Mouse (Mus musculus): ENCODE measurements around the gene Nckap1l. TPM values are rescaled to one million over a fixed set of nuclear protein-coding genes. Genes with fewer than 3 reads are reported as not detected.
"Not testable (repeated sequence)": the region's sequence is repeated elsewhere in the genome, so short reads cannot be mapped to it uniquely, and the experiment has no call there.

Gene Nckap1l
- polyA plus RNA-seq (2015; fragmentation: Nextera tagmentation; extraction: Ambion mirVana): 2.4 and 2.8 TPM in 2 replicates

- Histone ChIP-seq H3K27me3 (no peaks in the 10 kb centered on the region), H3K9me3 (no peaks in the 10 kb centered on the region), H3K4me3 (no peak within 1 kb of the TSS), H3K4me1 (no peaks in the 10 kb centered on the region), H3K36me3 (no peaks in the 10 kb centered on the region), H3K27ac (no peak within 1 kb of the TSS), H3K4me2 (no peak within 1 kb of the TSS), H3K9ac (no peak within 1 kb of the TSS)
- WGBS: 84% methylated on average over 13 of the region's 13 CpGs
- no peak for ATAC-seq (ENCODE audit: insufficient number of reproducible peaks, insufficient read depth, low FRiP score, low TSS enrichment, low read depth)
Measured at GRCm38 (mm10) chr15:103453551-103454218, at the start of gene Nckap1l. TSS of gene Nckap1l (plus strand) at chr15:103453794.

GRCm38 (mm10) chr15:103405586-103405985, 48.0 kb upstream of the Nckap1l start:
- not testable (repeated sequence) for H3K27me3 ChIP-seq; H3K9me3 ChIP-seq; H3K4me2 ChIP-seq; ATAC-seq (ENCODE audit: insufficient number of reproducible peaks, insufficient read depth, low FRiP score, low TSS enrichment, low read depth); H3K4me1 ChIP-seq; H3K4me3 ChIP-seq; H3K9ac ChIP-seq; H3K27ac ChIP-seq; H3K36me3 ChIP-seq
- 87% methylated on average over 3 of the region's 3 CpGs for WGBS

- Histone ChIP-seq H3K4me3 (no peak overlapping the region), H3K9ac (no peak overlapping the region), H3K36me3 (no peaks in the 10 kb centered on the region), H3K9me3 (0 out of 2 replicates have a peak, but pooled peaks cover 3% of the 10 kb centered on the region), H3K27me3 (no peaks in the 10 kb centered on the region), H3K4me2 (no peak overlapping the region), H3K4me1 (no peaks in the 10 kb centered on the region), H3K27ac (no peak overlapping the region)
- ATAC-seq (ENCODE audit: insufficient number of reproducible peaks, insufficient read depth, low FRiP score, low TSS enrichment, low read depth): no peak
- 28% methylated on average over 2 of the region's 2 CpGs for WGBS
Measured at GRCm38 (mm10) chr15:103427017-103427416, 26.6 kb upstream of the Nckap1l start.

- Histone ChIP-seq H3K9ac (no peak within 1 kb of the TSS), H3K9me3 (0 out of 2 replicates have a peak, but pooled peaks cover 3% of the 10 kb centered on the region), H3K27ac (no peak within 1 kb of the TSS), H3K4me3 (no peak within 1 kb of the TSS), H3K4me1 (no peaks in the 10 kb centered on the region), H3K27me3 (no peaks in the 10 kb centered on the region), H3K4me2 (no peak within 1 kb of the TSS), H3K36me3 (no peaks in the 10 kb centered on the region)
- WGBS: 93% methylated on average over 16 of the region's 16 CpGs
- ATAC-seq (ENCODE audit: insufficient number of reproducible peaks, insufficient read depth, low FRiP score, low TSS enrichment, low read depth): no peak
Measured at GRCm38 (mm10) chr15:103430241-103430640, 23.4 kb upstream of the Nckap1l start, which contains the start of gene Gtsf1. TSS of gene Gtsf1 (minus strand) at chr15:103430470.

GRCm38 (mm10) chr15:103445966-103446365, 7.6 kb upstream of the Nckap1l start:
- H3K4me2 ChIP-seq; H3K4me1 ChIP-seq; H3K27me3 ChIP-seq; ATAC-seq (ENCODE audit: insufficient number of reproducible peaks, insufficient read depth, low FRiP score, low TSS enrichment, low read depth); H3K9ac ChIP-seq; H3K4me3 ChIP-seq; H3K27ac ChIP-seq; H3K36me3 ChIP-seq; H3K9me3 ChIP-seq: not testable (repeated sequence)
- 77% methylated on average over 4 of the region's 4 CpGs for WGBS

- Histone ChIP-seq H3K36me3 (no peaks in the 10 kb centered on the region), H3K27me3 (no peaks in the 10 kb centered on the region), H3K9ac (no peak within 1 kb of the TSS), H3K4me1 (no peaks in the 10 kb centered on the region), H3K27ac (no peak within 1 kb of the TSS), H3K4me3 (no peak within 1 kb of the TSS), H3K9me3 (no peaks in the 10 kb centered on the region), H3K4me2 (no peak within 1 kb of the TSS)
- WGBS: 51% methylated on average over 3 of the region's 3 CpGs
- ATAC-seq (ENCODE audit: insufficient number of reproducible peaks, insufficient read depth, low FRiP score, low TSS enrichment, low read depth): no peak
Measured at GRCm38 (mm10) chr15:103448369-103448768, 5.2 kb upstream of the Nckap1l start, which contains the start of gene Gtsf2. TSS of gene Gtsf2 (minus strand) at chr15:103448469.

GRCm38 (mm10) chr15:103454449-103454848, 855 bp downstream of the Nckap1l start:
- H3K9me3 ChIP-seq: no peaks in the 10 kb centered on the region
- H3K36me3 ChIP-seq: no peaks in the 10 kb centered on the region
- no peak overlapping the region for H3K4me3 ChIP-seq
- H3K27ac ChIP-seq: no peak overlapping the region
- no peaks in the 10 kb centered on the region for H3K27me3 ChIP-seq
- H3K4me1 ChIP-seq: no peaks in the 10 kb centered on the region
- WGBS: 78% methylated on average over 6 of the region's 6 CpGs
- H3K9ac ChIP-seq: no peak overlapping the region
- no peak overlapping the region for H3K4me2 ChIP-seq
- no peak for ATAC-seq (ENCODE audit: insufficient number of reproducible peaks, insufficient read depth, low FRiP score, low TSS enrichment, low read depth)

- Histone ChIP-seq H3K4me3 (no peak overlapping the region), H3K27ac (no peak overlapping the region), H3K4me1 (no peaks in the 10 kb centered on the region), H3K9ac (no peak overlapping the region), H3K27me3 (no peaks in the 10 kb centered on the region), H3K36me3 (no peaks in the 10 kb centered on the region), H3K9me3 (no peaks in the 10 kb centered on the region), H3K4me2 (no peak overlapping the region)
- 65% methylated on average over 7 of the region's 7 CpGs for WGBS
- no peak for ATAC-seq (ENCODE audit: insufficient number of reproducible peaks, insufficient read depth, low FRiP score, low TSS enrichment, low read depth)
Measured at GRCm38 (mm10) chr15:103462539-103463261, 9.1 kb downstream of the Nckap1l start.

GRCm38 (mm10) chr15:103471488-103472194, 18.0 kb downstream of the Nckap1l start:
- H3K27ac ChIP-seq: no peak overlapping the region
- no peaks in the 10 kb centered on the region for H3K27me3 ChIP-seq
- no peak overlapping the region for H3K9ac ChIP-seq
- no peaks in the 10 kb centered on the region for H3K36me3 ChIP-seq
- peaks cover 13% of the 10 kb centered on the region; the same call in 1 of the 2 replicates for H3K4me1 ChIP-seq
- no peaks in the 10 kb centered on the region for H3K9me3 ChIP-seq
- no peak overlapping the region for H3K4me3 ChIP-seq
- H3K4me2 ChIP-seq: no peak overlapping the region
- WGBS: 77% methylated on average over 7 of the region's 7 CpGs
- no peak for ATAC-seq (ENCODE audit: insufficient number of reproducible peaks, insufficient read depth, low FRiP score, low TSS enrichment, low read depth)

GRCm38 (mm10) chr15:103472265-103472664, 18.7 kb downstream of the Nckap1l start:
- Histone ChIP-seq H3K9ac (no peak overlapping the region), H3K27me3 (no peaks in the 10 kb centered on the region), H3K4me1 (peaks cover 13% of the 10 kb centered on the region; the same call in 1 of the 2 replicates), H3K27ac (no peak overlapping the region), H3K4me3 (no peak overlapping the region), H3K4me2 (no peak overlapping the region), H3K36me3 (no peaks in the 10 kb centered on the region), H3K9me3 (no peaks in the 10 kb centered on the region)
- WGBS: 39% methylated on average over 3 of the region's 3 CpGs
- no peak for ATAC-seq (ENCODE audit: insufficient number of reproducible peaks, insufficient read depth, low FRiP score, low TSS enrichment, low read depth)

- Histone ChIP-seq H3K27me3 (no peaks in the 10 kb centered on the region), H3K4me3 (no peak overlapping the region), H3K4me2 (no peak overlapping the region), H3K9ac (no peak overlapping the region), H3K9me3 (no peaks in the 10 kb centered on the region), H3K4me1 (peaks cover 13% of the 10 kb centered on the region; the same call in 1 of the 2 replicates), H3K36me3 (no peaks in the 10 kb centered on the region), H3K27ac (no peak overlapping the region)
- no peak for ATAC-seq (ENCODE audit: insufficient number of reproducible peaks, insufficient read depth, low FRiP score, low TSS enrichment, low read depth)
- WGBS: 87% methylated on average over 7 of the region's 7 CpGs
Measured at GRCm38 (mm10) chr15:103473182-103473581, 19.6 kb downstream of the Nckap1l start.

Data from embryonic facial prominence, embryonic 13.5 days (tissue).